8 mouse cellular contexts compared by ENCODE assay signal in genomic region chr1:85703245-85704186, GRCm38 (mm10). TPM values are rescaled to one million over a fixed set of nuclear protein-coding genes. Genes with fewer than 3 reads are reported as not detected.
DNase-seq lines count a peak whose midpoint lies in the region; ATAC-seq and TF ChIP-seq lines count a peak whose summit lies in the region.

No protein-coding gene starts in this region.

- peak overlapping the region; percentile 66 for H3K9ac ChIP-seq in hindbrain, embryonic 16.5 days (ENCODE audit: low read depth, low read length)

- no peak overlapping the region for H3K27ac ChIP-seq in gastrocnemius, adult 2 months
- H3K27ac ChIP-seq in hindbrain, embryonic 16.5 days (ENCODE audit: low read depth, low read length) = peak overlapping the region; percentile 67; the same call in 1 of the 2 replicates

- no peak for TF ChIP-seq CTCF in gastrocnemius, adult 2 months (IDR thresholded peaks at IDR 0.05)

- H3K4me2 ChIP-seq in hindbrain, embryonic 16.5 days (ENCODE audit: low read length) = peak overlapping the region; percentile 70

- peak overlapping the region; percentile 55 for H3K4me3 ChIP-seq in gastrocnemius, adult 2 months
- H3K4me3 ChIP-seq in hindbrain, embryonic 16.5 days (ENCODE audit: low read length) = peak overlapping the region; percentile 43

- no peaks in the 10 kb centered on the region for H3K9me3 ChIP-seq in hindbrain, embryonic 16.5 days (ENCODE audit: control insufficient read depth, low read length)

- DNase-seq in ZHBTc4 (ENCODE audit: low read depth, low spot score) = peak; percentile 83
- peak; percentile 54 to 76 for DNase-seq in cerebellum, postnatal 4 days (ENCODE audit: low spot score in 2 of 2)
- DNase-seq in gastrocnemius, adult 2 months = peak; percentile 76
- DNase-seq in left cerebral cortex, adult 11 months (ENCODE audit: low spot score) = peak; percentile 41
- DNase-seq in lung, postnatal 36 days = peak; percentile 95
- DNase-seq in retina, postnatal 1 day = peak; percentile 86
- DNase-seq in thymus, postnatal 4 days = peak; percentile 97

- peak; percentile 100 for ATAC-seq in hindbrain, embryonic 16.5 days

- no peaks in the 10 kb centered on the region; the same call in 1 of the 2 replicates for H3K4me1 ChIP-seq in hindbrain, embryonic 16.5 days (ENCODE audit: control insufficient read depth, insufficient read depth, low read depth, low read length)

- no peaks in the 10 kb centered on the region for H3K36me3 ChIP-seq in hindbrain, embryonic 16.5 days (ENCODE audit: control insufficient read depth, insufficient read depth, low read length)

- intact Hi-C loops in gastrocnemius, adult 2 months (cut with DNase I) = no loop called here

- no peaks in the 10 kb centered on the region for H3K27me3 ChIP-seq in hindbrain, embryonic 16.5 days (replicated peaks; ENCODE audit: control insufficient read depth, insufficient read depth, low read length)

- 22% methylated on average over 22 of the region's 22 CpGs for WGBS in hindbrain, embryonic 16.5 days

RNA-seq across cellular contexts. Expression of gene Sp100, which starts 53.7 kb away (rescaled TPM):
- 1 to 10 TPM; 6.3 to 7.8 TPM for total RNA-seq in gastrocnemius, adult 2 months (2021)
- polyA plus RNA-seq in hindbrain, embryonic 16.5 days (2015; fragmentation: Nextera tagmentation; extraction: Ambion mirVana) = 0.45 and 1.2 TPM in 2 replicates

Comparison
In these comparisons a context has a peak if more than half of its experiments do, and no peak if none do; other contexts are left out.
1. DNase-seq: peak in every context shown above with its lines; median percentile 97 in thymus, postnatal 4 days; 95 in lung, postnatal 36 days; 86 in retina, postnatal 1 day; 83 in ZHBTc4; 76 in gastrocnemius, adult 2 months; 65 in cerebellum, postnatal 4 days; 41 in left cerebral cortex, adult 11 months.